Mouse (Mus musculus): ENCODE data around the gene Alcam. TPM values are rescaled to one million over a fixed set of nuclear protein-coding genes. Genes with fewer than 3 reads are reported as not detected.

Gene Alcam
- polyA plus RNA-seq, 1 experiment from 2014 or later, result 26.7 TPM

DNA sequence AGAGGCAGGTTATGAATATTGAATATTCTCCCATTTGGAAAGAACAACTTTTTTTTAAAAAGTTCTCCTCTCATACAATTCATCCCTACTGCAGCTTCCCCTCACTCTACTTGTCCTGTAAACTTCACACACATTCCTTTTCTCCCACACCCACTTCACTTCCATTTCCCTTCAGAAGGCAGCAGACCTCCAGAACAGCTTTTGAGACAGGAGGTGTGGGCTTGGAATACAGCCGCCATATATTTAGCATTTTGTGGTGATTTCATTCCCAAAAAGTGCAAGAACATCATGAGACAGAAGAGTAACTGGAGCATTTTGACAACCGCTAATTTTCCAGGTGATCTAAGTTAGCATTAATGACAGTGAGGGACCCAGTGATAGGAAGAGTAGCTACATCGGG lies 47.8 kb downstream of the Alcam start:
- H3K27ac ChIP-seq, result no peak overlapping the region
- H3K9me3 ChIP-seq, result no peaks in the 10 kb centered on the region
- no peaks in the 10 kb centered on the region for H3K27me3 ChIP-seq
- no peaks in the 10 kb centered on the region for H3K36me3 ChIP-seq
- H3K4me2 ChIP-seq, result no peak overlapping the region
- H3K4me1 ChIP-seq, result no peaks in the 10 kb centered on the region
- ATAC-seq (ENCODE audit: insufficient number of reproducible peaks, low FRiP score, low TSS enrichment, low read depth), result no peak
- 92% methylated on average over 3 of the region's 3 CpGs for whole genome bisulfite sequencing
- H3K4me3 ChIP-seq, result no peak overlapping the region
- H3K9ac ChIP-seq, result no peak overlapping the region

DNA sequence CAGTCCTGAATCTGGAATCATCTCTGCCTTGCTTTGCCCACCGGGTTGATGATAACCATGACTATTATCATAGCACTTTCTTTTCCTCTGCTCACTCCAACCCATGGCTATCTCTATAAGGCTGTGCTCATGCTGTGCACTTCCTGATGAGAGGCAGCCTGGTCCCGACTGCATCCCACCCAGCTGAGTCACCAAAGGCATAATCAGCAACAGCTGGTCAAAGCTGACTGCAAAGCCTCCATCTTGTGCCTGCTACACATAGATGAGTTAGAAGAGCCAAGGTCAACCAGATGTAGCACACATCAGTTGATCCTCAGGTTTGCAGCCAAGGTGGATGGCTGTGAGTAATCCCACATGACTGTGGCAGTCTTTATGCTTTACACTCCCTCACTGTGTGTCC lies 48.6 kb downstream of the Alcam start:
- no peak overlapping the region for H3K4me2 ChIP-seq
- H3K9me3 ChIP-seq, result no peaks in the 10 kb centered on the region
- no peak overlapping the region for H3K4me3 ChIP-seq
- H3K27me3 ChIP-seq, result no peaks in the 10 kb centered on the region
- no peak for ATAC-seq (ENCODE audit: insufficient number of reproducible peaks, low FRiP score, low TSS enrichment, low read depth)
- no peak overlapping the region for H3K9ac ChIP-seq
- no peak overlapping the region for H3K27ac ChIP-seq
- no peaks in the 10 kb centered on the region for H3K36me3 ChIP-seq
- no peaks in the 10 kb centered on the region for H3K4me1 ChIP-seq
- WGBS, result 63% methylated on average over 2 of the region's 2 CpGs

DNA sequence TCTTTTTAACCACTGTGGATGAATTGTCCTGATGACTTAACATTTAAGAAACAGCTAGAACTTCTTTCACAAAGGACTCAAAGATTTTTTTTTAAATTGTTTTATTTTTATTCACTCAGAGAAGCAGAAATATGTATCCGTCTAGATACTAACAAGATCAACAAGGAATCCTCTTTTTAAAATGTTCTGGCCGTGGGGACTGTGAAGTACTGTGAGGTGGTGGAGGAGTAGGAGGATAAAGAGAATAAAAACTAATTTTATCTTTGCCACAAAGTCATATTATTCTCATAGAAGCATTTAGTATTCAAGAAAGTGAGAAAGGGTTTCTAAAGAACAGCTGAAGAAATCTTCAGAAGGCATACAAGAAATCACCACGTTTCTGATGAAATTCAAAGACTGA lies 54.8 kb downstream of the Alcam start:
- Histone ChIP-seq H3K9ac (no peak overlapping the region), H3K4me2 (no peak overlapping the region), H3K27ac (no peak overlapping the region), H3K9me3 (no peaks in the 10 kb centered on the region), H3K4me3 (no peak overlapping the region), H3K36me3 (no peaks in the 10 kb centered on the region), H3K4me1 (no peaks in the 10 kb centered on the region), H3K27me3 (no peaks in the 10 kb centered on the region)
- ATAC-seq (ENCODE audit: insufficient number of reproducible peaks, low FRiP score, low TSS enrichment, low read depth), result no peak
- 83% methylated on average over 3 of the region's 3 CpGs for WGBS

DNA sequence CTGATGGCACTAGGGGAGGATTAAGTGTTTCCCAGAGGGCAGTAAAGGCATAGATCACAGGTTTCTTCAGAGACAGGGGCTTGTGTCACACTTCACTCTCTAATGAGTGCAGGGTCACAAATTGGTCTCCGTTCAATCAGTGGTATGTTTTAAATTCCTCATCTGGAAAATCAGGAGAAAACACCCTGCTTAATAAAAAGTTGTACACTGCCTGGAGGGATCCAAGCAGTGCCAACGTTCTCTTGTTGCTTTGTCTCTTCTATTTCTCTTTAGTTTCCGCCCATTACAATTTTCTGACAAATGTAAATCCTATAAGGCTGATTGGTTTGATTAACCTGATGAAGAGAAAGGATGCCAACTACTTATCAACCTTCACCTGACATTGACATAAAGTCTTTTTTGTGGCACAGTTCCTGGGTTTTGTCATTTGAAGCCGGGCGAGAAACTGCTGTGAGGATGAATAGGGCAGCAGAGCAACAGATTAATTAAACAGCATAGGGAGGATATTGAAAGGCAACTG lies 67.0 kb downstream of the Alcam start:
- no peak for ATAC-seq (ENCODE audit: insufficient number of reproducible peaks, low FRiP score, low TSS enrichment, low read depth)
- Histone ChIP-seq H3K36me3 (no peaks in the 10 kb centered on the region), H3K4me3 (no peak overlapping the region), H3K27me3 (no peaks in the 10 kb centered on the region), H3K27ac (no peak overlapping the region), H3K9ac (no peak overlapping the region), H3K4me1 (no peaks in the 10 kb centered on the region; the same call in 1 of the 2 replicates), H3K9me3 (no peaks in the 10 kb centered on the region), H3K4me2 (no peak overlapping the region)
- WGBS, result 53% methylated on average over 5 of the region's 5 CpGs

GRCm38 (mm10) chr16:52383456-52384185 lies 70.3 kb downstream of the Alcam start:
- Histone ChIP-seq H3K4me2 (no peak overlapping the region), H3K36me3 (no peaks in the 10 kb centered on the region), H3K27me3 (no peaks in the 10 kb centered on the region), H3K9me3 (no peaks in the 10 kb centered on the region), H3K27ac (no peak overlapping the region), H3K4me3 (no peak overlapping the region), H3K9ac (no peak overlapping the region), H3K4me1 (no peaks in the 10 kb centered on the region; the same call in 1 of the 2 replicates)
- ATAC-seq (ENCODE audit: insufficient number of reproducible peaks, low FRiP score, low TSS enrichment, low read depth), result no peak
- 38% methylated on average over 13 of the region's 13 CpGs for WGBS

- no peaks in the 10 kb centered on the region for H3K36me3 ChIP-seq
- WGBS, result 32% methylated on average over 7 of the region's 7 CpGs
- no peak for ATAC-seq (ENCODE audit: insufficient number of reproducible peaks, low FRiP score, low TSS enrichment, low read depth)
- no peak overlapping the region for H3K4me2 ChIP-seq
- H3K27me3 ChIP-seq, result no peaks in the 10 kb centered on the region
- H3K27ac ChIP-seq, result peak overlapping the region; percentile 43; the same call in 1 of the 2 replicates
- H3K9me3 ChIP-seq, result no peaks in the 10 kb centered on the region
- no peak overlapping the region for H3K9ac ChIP-seq
- H3K4me1 ChIP-seq, result no peaks in the 10 kb centered on the region; the same call in 1 of the 2 replicates
- H3K4me3 ChIP-seq, result no peak overlapping the region
These were observed 74.9 kb downstream of the Alcam start for GRCm38 (mm10) chr16:52378811-52379597.

DNA sequence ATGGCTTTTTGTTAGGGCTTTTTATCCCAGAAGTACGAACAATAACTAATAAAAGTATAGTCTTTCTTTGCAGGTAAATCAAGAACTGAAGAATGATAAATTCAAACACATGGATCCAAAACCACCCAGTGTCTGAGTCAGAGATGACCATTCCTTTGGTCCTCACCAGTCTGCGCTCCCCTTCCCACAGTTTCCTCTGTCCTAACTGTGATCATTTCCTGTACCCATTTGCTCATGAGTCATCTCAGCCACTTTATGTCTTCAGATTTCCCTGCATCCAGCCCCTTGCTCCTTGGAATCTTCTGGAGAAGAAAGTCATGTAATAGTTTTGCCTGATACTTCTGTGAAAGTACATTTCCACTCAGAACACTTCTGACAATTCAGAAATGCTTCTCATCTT lies 77.0 kb downstream of the Alcam start:
- H3K4me1 ChIP-seq, result no peaks in the 10 kb centered on the region
- H3K36me3 ChIP-seq, result no peaks in the 10 kb centered on the region
- WGBS, result 90% methylated on average over 2 of the region's 2 CpGs
- H3K9ac ChIP-seq, result no peak overlapping the region
- no peak overlapping the region for H3K27ac ChIP-seq
- no peak overlapping the region for H3K4me3 ChIP-seq
- H3K9me3 ChIP-seq, result no peaks in the 10 kb centered on the region
- H3K27me3 ChIP-seq, result no peaks in the 10 kb centered on the region
- ATAC-seq (ENCODE audit: insufficient number of reproducible peaks, low FRiP score, low TSS enrichment, low read depth), result no peak
- H3K4me2 ChIP-seq, result no peak overlapping the region

DNA sequence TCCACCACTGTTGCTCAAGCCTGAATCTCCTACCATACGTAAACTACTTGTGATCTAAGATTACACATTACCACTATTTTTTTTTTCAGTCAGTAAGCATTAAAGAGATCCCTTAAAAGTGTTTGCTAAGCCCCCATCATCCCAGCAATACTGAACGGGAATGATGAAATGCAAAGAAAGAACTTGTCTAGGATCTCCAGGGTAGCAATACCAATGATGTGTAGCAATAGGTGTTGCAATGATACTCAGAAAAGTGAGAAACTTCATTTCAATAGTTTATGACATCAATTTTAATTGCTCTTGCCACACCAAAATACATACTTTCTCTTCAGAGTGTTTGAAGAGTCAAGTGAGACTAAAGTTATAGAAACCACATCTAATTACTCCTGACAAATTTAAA lies 81.9 kb downstream of the Alcam start:
- 71% methylated on average over 2 of the region's 2 CpGs for WGBS
- Histone ChIP-seq H3K4me3 (no peak overlapping the region), H3K9me3 (no peaks in the 10 kb centered on the region), H3K9ac (no peak overlapping the region), H3K27ac (no peak overlapping the region), H3K4me1 (no peaks in the 10 kb centered on the region), H3K36me3 (no peaks in the 10 kb centered on the region), H3K4me2 (no peak overlapping the region), H3K27me3 (no peaks in the 10 kb centered on the region)
- ATAC-seq (ENCODE audit: insufficient number of reproducible peaks, low FRiP score, low TSS enrichment, low read depth), result no peak

DNA sequence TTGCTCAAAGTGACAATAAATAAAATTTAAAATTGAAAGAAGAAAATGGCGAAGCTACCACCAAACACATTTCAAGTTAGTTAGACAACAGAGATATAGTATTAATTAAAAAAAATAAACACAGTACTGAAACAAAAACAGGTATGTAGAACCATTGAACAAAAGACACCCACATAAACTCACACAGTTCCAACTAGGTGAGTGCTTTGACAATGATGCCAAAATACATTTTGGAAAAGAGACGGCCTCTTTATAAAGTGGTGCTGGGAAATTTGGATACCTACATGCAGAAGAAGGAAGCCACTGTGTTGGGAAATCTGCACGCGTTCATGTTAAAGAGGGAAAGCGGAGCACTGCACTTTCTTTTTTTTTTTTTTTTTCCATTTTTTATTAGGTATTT lies 85.4 kb downstream of the Alcam start:
- ATAC-seq (ENCODE audit: insufficient number of reproducible peaks, low FRiP score, low TSS enrichment, low read depth), result no peak
- Histone ChIP-seq H3K9me3 (no peaks in the 10 kb centered on the region), H3K27ac (no peak overlapping the region), H3K4me3 (no peak overlapping the region), H3K9ac (no peak overlapping the region), H3K27me3 (no peaks in the 10 kb centered on the region), H3K36me3 (no peaks in the 10 kb centered on the region), H3K4me2 (no peak overlapping the region), H3K4me1 (no peaks in the 10 kb centered on the region)
- WGBS, result 84% methylated on average over 5 of the region's 5 CpGs

DNA sequence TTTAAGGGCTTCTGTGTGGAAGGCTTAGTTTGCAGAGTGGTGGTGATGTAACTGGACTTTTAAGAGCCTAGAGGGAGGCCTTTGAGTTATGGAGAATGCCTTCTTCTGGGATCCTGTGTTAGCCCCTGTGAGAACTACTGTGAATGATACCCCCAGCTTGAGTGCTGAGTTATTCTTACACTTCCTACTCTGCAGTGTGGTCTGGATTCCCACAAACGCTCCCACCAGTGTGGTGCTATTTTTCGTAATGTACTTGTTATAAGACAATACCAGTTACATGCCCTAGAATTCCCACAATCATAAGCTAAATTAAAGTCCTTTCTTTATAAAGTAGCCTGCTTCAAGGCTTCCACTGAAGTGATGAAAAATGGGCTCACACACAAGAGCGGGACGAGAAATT lies 87.0 kb downstream of the Alcam start:
- WGBS, result 87% methylated on average over 4 of the region's 4 CpGs
- Histone ChIP-seq H3K4me2 (no peak overlapping the region), H3K27me3 (no peaks in the 10 kb centered on the region)

GRCm38 (mm10) chr16:52363944-52364511 lies 89.8 kb downstream of the Alcam start:
- Histone ChIP-seq H3K9me3 (no peaks in the 10 kb centered on the region), H3K9ac (no peak overlapping the region), H3K4me1 (0 out of 2 replicates have a peak, but pooled peaks cover 2% of the 10 kb centered on the region), H3K4me3 (no peak overlapping the region), H3K4me2 (no peak overlapping the region), H3K27me3 (no peaks in the 10 kb centered on the region), H3K36me3 (no peaks in the 10 kb centered on the region), H3K27ac (no peak overlapping the region)
- WGBS, result 69% methylated on average over 4 of the region's 4 CpGs
- ATAC-seq (ENCODE audit: insufficient number of reproducible peaks, low FRiP score, low TSS enrichment, low read depth), result no peak

More for the DNA sequence above, 87.0 kb downstream of the Alcam start:
- no peaks in the 10 kb centered on the region for H3K36me3 ChIP-seq
- ATAC-seq (ENCODE audit: insufficient number of reproducible peaks, low FRiP score, low TSS enrichment, low read depth), result no peak
- H3K27ac ChIP-seq, result no peak overlapping the region
- H3K4me1 ChIP-seq, result no peaks in the 10 kb centered on the region
- no peak overlapping the region for H3K4me3 ChIP-seq
- no peak overlapping the region for H3K9ac ChIP-seq
- no peaks in the 10 kb centered on the region for H3K9me3 ChIP-seq

GRCm38 (mm10) chr16:52343467-52344033 lies 110.3 kb downstream of the Alcam start:
- Histone ChIP-seq H3K27me3 (no peaks in the 10 kb centered on the region), H3K9ac (no peak overlapping the region), H3K4me2 (no peak overlapping the region), H3K27ac (no peak overlapping the region), H3K4me3 (no peak overlapping the region), H3K36me3 (no peaks in the 10 kb centered on the region), H3K4me1 (no peaks in the 10 kb centered on the region), H3K9me3 (no peaks in the 10 kb centered on the region)
- WGBS, result 79% methylated on average over 2 of the region's 2 CpGs
- no peak for ATAC-seq (ENCODE audit: insufficient number of reproducible peaks, low FRiP score, low TSS enrichment, low read depth)
